Mouse (Mus musculus): ENCODE measurements around the gene Gm6526. TPM values are rescaled to one million over a fixed set of nuclear protein-coding genes. Genes with fewer than 3 reads are reported as not detected.

The Gm6526 gene
- polyA plus RNA-seq (2021; fragmentation: Nextera tagmentation), result not detected in 2 replicates
- long read RNA-seq, experiment 1, partial matches to known transcripts, result 0 of 1 reads
- long read RNA-seq, experiment 1, other reads (novel, unspliced or antisense), result 1 of 1 reads
- long read RNA-seq, experiment 2, result 0 reads

GRCm38 (mm10) chr14:43747566-43747965 is at the start of gene Gm6526:
Gene Gm6526, plus strand, starts transcription at chr14:43747866.

GRCm38 (mm10) chr14:43727385-43727784 is 20.3 kb upstream of the Gm6526 start, which contains the start of gene Gm16506:
Gene Gm16506, minus strand, starts transcription at chr14:43727485.

GRCm38 (mm10) chr14:43784645-43785044 is 37.0 kb downstream of the Gm6526 start, which contains the start of gene Gm8180:
Gene Gm8180, minus strand, starts transcription at chr14:43784745.

Other genes with a start within 250 kb of the Gm6526 start
- gene Gm5799, start 204.3 kb upstream of the Gm6526 start, polyA plus RNA-seq (2021; fragmentation: Nextera tagmentation), result not detected in 2 replicates
- gene Gm17654, start 168.7 kb upstream of the Gm6526 start, polyA plus RNA-seq (2021; fragmentation: Nextera tagmentation), result not detected in 2 replicates
- gene Gm10375, start 139.9 kb upstream of the Gm6526 start, polyA plus RNA-seq (2021; fragmentation: Nextera tagmentation), result not detected in 2 replicates
- gene Gm8165, start 70.7 kb upstream of the Gm6526 start, polyA plus RNA-seq (2021; fragmentation: Nextera tagmentation), result not detected in 2 replicates
- 0.35 TPM in 1 of 2 replicates, not detected in the other for gene Gm7324, start 50.0 kb upstream of the Gm6526 start, polyA plus RNA-seq (2021; fragmentation: Nextera tagmentation)
- not detected in 2 replicates for gene Gm16506, start 20.4 kb upstream of the Gm6526 start, polyA plus RNA-seq (2021; fragmentation: Nextera tagmentation)
- gene Gm8180, start 36.9 kb downstream of the Gm6526 start, polyA plus RNA-seq (2021; fragmentation: Nextera tagmentation), result not detected in 2 replicates
- not detected in 2 replicates for gene Ear1, start 127.7 kb downstream of the Gm6526 start, polyA plus RNA-seq (2021; fragmentation: Nextera tagmentation)
- not detected in 2 replicates for gene Ear10, start 175.7 kb downstream of the Gm6526 start, polyA plus RNA-seq (2021; fragmentation: Nextera tagmentation)
- not detected in 2 replicates for gene Gm8113, start 177.5 kb downstream of the Gm6526 start, polyA plus RNA-seq (2021; fragmentation: Nextera tagmentation)
- gene Ang5, start 209.2 kb downstream of the Gm6526 start, polyA plus RNA-seq (2021; fragmentation: Nextera tagmentation), result not detected in 2 replicates

Data from layer of hippocampus, adult 6 months (tissue).